Mouse (Mus musculus) common myeloid progenitor, adult 5-6 weeks (primary cell): ENCODE measurements around the gene Eif2ak4. TPM values are rescaled to one million over a fixed set of nuclear protein-coding genes. Genes with fewer than 3 reads are reported as not detected.

Source experiments
- ATAC-seq: replicated peaks from 2 replicates; pipeline ENCODE4 v1.8.0; 2016; ENCODE audit warnings: low read depth, mild to moderate bottlenecking, moderate TSS enrichment, inconsistent platforms; ENCODE audit not compliant: poor library complexity, severe bottlenecking
- total RNA-seq: library from RNA; stranded (forward); fragments of 200-1000, 187-1606 nt; gene quantifications from 2 replicates; pipeline ENCODE4 v1.2.3, GENCODE M21; 2017

The Eif2ak4 gene
- total RNA-seq, 1 experiment from 2014 or later, result 21.7 TPM

- no peak for ATAC-seq
These were observed 69.2 kb downstream of the Eif2ak4 start for GRCm38 (mm10) chr2:118457463-118458261.

GRCm38 (mm10) chr2:118461480-118462165, 73.2 kb downstream of the Eif2ak4 start:
- no peak for ATAC-seq

- ATAC-seq, result no peak
These were observed 75.1 kb downstream of the Eif2ak4 start for GRCm38 (mm10) chr2:118463480-118463879.

GRCm38 (mm10) chr2:118464450-118464849, 76.0 kb downstream of the Eif2ak4 start:
- ATAC-seq, result no peak

- no peak for ATAC-seq
These were observed 77.5 kb downstream of the Eif2ak4 start for GRCm38 (mm10) chr2:118465894-118466293.

DNA sequence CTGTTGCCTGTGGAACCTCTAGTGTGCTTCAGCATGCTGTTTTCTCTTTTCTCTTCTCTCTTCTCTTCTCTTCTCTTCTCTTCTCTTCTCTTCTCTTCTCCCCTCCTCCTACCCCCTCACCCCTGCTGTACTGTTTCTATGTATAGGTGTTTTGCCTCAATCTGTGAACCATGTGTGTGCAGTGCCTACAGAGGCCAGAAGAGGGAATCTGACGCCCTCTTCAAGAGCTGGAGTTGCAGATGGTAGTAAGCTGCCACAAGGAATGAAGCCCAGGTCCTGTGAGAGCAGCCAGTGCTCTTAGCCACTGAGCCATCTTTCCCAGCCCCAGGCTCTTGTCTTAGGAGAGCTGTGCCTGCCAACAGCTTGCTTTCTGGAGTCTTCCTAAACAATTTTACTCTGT, 78.2 kb downstream of the Eif2ak4 start:
- ATAC-seq, result no peak

DNA sequence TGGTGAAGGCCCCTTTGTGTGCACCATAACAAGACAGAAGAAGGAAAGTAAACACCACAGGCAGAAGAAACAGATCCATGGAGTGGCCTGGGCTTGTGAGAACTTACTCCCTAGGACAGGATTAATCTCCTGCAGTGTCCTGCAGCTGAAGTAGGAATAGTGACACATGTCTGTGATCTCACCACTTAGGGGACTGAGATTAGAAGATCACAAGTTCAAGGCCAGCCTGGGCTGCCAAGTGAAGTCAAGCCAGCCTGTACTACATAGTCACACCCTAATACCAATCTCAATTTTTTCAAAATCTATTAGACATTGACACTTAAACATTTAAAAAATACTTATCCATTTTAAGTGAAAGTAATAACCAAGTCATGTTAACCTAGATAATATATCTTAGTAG, 79.9 kb downstream of the Eif2ak4 start:
- ATAC-seq, result no peak

DNA sequence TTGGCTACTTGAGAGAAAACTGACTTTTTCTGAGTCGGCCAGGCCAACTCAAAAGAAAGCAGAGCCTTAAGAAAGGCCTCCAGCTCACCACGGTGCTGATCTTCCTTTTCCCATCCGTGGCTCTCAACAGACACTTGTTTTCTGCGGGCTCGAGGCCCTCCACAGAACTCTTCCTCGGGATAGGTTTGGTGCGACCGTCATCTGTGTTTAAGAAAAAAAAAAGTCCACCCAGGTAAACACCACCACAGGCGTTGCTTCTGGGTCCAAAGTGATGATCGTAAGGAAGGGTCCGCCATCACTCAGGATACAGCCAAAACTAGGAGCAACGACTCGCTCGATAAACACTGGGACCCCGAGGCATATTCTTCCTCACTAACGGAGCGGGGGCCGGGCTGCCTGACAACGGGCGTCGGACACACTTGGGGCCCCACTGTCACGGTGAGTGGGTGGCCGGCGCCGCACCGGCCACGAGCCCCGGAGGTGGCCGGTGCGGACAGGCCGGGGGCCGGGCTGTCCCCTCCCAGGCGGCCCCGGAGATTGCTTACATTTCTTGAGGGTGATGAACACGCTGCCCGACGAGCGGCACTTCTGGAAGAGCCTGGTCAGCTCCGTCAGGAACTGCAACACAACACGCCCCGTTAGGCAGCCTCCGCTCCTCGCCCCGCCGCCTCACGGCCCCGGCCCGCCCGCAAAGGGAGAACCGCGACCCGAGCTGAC, 90.6 kb downstream of the Eif2ak4 start:
- ATAC-seq, result no peak

DNA sequence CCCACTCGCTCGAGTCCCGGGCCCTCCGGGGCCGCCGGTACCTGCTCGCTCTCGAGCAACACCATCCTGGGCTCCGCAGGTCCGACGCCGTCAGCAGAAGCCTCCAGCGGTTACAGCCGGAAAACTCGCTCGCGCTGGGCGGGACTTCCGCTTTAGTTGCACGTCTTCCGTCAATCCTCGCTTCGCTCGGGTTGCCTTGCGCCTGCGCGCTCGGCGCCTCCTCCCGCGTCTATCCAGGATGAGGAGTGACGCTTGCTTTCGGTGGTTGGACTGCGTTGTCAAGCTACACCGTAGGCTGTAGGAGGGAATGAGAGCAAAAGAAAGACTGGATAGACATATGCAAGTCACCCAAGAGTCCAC, 91.1 kb downstream of the Eif2ak4 start, which contains the start of gene Srp14:
Srp14 (minus strand) TSS at position 162 of the 360 bp plus-strand sequence.
- ATAC-seq, result peak; percentile 96

DNA sequence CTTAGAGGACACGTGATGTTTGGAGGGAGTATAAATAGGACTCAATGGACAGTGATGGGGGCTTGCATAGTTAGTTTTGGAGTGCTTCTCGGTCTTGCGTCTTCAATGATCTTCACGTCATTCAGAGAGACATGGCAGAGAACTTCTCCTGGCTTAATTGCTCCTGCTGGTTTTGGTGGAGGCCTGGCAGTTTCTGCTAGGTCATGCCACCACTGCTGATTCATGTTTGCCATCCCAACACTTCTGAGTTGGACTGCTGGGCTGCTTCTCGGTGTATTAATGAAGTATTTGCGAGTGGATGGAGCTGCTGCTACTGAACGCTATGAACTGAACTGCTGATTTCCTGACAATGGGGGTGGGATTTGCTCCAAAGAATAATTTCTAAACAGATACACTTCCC, 92.5 kb downstream of the Eif2ak4 start:
- no peak for ATAC-seq

DNA sequence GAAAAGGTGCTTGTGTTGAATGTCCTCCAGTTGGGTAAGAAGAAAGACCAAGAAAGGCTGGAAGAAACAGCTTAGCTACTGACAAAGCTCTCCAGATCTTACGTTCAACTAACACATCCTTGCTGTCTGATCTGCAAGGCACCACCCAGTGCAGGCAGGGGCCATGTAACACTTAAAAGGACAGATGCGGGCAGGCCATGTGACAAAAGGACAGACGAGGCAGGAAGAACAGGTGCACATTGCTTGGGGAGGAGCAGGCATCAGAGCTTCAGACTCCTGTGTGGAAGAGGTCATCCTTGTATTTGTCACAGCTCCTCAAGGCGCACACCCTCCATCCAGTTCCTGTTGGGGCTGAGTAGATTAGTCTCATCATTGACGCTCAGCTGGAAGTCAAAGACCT, 94.6 kb downstream of the Eif2ak4 start:
- no peak for ATAC-seq

GRCm38 (mm10) chr2:118484386-118484898, 96.0 kb downstream of the Eif2ak4 start:
- no peak for ATAC-seq

DNA sequence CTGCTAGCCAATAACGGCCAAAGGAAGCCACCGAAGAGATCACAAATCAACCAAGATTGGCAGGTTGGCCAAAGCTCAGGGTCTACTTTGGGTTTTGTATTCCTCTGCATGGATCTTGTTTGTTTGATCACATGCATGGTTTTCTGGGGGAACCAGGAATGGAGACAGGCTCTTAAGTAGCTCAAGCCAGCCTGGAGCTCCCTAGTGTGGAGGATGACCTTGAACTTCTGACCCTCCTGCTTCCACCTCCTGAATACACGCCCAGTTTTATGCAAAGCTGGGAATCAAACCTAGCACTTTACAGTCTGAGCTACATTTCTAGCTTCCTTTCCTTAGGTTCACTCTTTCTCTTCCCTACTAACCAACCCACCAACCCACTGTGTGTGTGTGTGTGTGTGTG, 97.0 kb downstream of the Eif2ak4 start:
- ATAC-seq, result no peak

DNA sequence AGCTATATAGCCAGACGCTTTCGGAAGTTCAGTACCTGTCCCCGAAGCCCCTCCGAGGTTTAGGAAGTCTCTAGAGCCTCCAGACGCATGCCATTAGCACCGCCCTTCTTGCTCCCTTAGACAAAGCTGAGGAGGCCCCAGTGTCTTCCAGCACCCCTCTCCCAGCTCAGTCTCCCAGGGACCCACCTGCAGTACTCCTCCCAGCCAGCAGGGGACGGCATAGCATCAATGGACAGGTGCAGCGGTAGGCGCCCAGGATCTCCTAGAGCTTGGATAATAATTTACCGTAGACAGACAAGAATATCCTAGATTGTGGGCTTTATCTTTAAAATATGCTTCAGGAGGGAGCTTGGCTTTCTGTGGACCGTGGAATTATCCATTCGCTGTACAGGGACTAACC, 98.5 kb downstream of the Eif2ak4 start:
- ATAC-seq, result peak; percentile 57

- ATAC-seq, result no peak
These were observed 99.4 kb downstream of the Eif2ak4 start for GRCm38 (mm10) chr2:118487806-118488205.

GRCm38 (mm10) chr2:118490241-118491091, 102.0 kb downstream of the Eif2ak4 start:
- peak; percentile 31 for ATAC-seq

GRCm38 (mm10) chr2:118491281-118491731, 102.9 kb downstream of the Eif2ak4 start:
- peak; percentile 67 for ATAC-seq

DNA sequence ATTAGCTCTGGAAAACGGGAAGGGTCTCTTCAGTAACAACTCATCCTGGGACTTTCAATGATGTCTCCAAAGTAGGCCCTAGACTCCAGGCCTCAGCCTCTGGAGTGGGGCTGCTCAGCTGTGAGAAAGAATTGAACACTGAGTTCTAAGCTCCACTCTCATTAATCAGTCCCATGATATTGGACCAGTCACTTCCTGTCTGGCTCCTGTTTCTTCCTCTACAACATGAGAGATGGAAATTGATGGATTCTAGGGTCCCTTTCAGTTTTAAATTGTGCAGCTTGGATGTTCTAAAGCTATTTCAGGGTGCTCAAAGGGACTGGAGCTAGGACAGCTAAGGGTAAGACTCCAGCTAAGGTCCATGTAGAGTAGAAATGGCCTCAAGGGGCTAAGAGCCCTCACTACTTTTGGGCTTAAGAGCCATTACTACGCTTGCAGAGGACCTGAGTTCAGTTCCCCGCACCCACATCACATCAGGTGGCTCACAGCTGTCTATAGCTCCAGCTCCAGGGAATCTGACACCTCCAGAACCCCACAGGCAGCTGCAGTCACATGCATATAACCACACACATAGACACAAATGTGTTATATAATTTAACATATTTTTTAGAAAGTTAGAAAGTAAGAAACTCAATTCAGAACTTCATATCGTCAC, 103.5 kb downstream of the Eif2ak4 start:
- ATAC-seq, result no peak

- no peak for ATAC-seq
These were observed 106.6 kb downstream of the Eif2ak4 start for GRCm38 (mm10) chr2:118495024-118495423.
